Mouse (Mus musculus) heart, postnatal 0 days (tissue): ENCODE measurements around the gene Ankrd27. TPM values are rescaled to one million over a fixed set of nuclear protein-coding genes. Genes with fewer than 3 reads are reported as not detected.

Experiments
- ATAC-seq: fragments of 200-750 bp; cut with Nextera tagmentation; 2 replicates; pipeline ENCODE4 v1.8.0; 2017; ENCODE audit warnings: low read depth, moderate number of reproducible peaks, moderate library complexity; ENCODE audit not compliant: insufficient read depth
- DNase-seq: peaks from one replicate; pipeline ENCODE4 v3.0.0-alpha.2; 2016; ENCODE audit warnings: low spot score
- H3K27ac ChIP-seq: fragments of 300-500 bp; sonication (generic); 2 replicates; pipeline ENCODE4 v1.5.1; 2014; ENCODE audit warnings: low read depth, mild to moderate bottlenecking
- H3K27me3 ChIP-seq: fragments of 300-500 bp; sonication (generic); 2 replicates; pipeline ENCODE4 v1.6.1; 2014; ENCODE audit warnings: low read length, mixed read lengths; ENCODE audit not compliant: control insufficient read depth, insufficient read depth
- H3K36me3 ChIP-seq: fragments of 300-500 bp; sonication (generic); replicated peaks from 2 replicates; pipeline ENCODE4 v1.6.1; 2014; ENCODE audit warnings: low read length, mixed read lengths; ENCODE audit not compliant: control insufficient read depth, insufficient read depth
- H3K4me1 ChIP-seq: fragments of 300-500 bp; sonication (generic); 2 replicates; pipeline ENCODE4 v1.6.1; 2014; ENCODE audit warnings: antibody characterized with exemption; ENCODE audit not compliant: control insufficient read depth, insufficient read depth
- H3K4me2 ChIP-seq: fragments of 300-500 bp; sonication (generic); 2 replicates; pipeline ENCODE4 v1.6.1; 2014; ENCODE audit warnings: low read depth, mild to moderate bottlenecking, low read length, moderate library complexity
- H3K4me3 ChIP-seq: fragments of 300-500 bp; sonication (generic); 2 replicates; pipeline ENCODE4 v1.5.1; 2014; ENCODE audit warnings: low read depth, low read length
- H3K9ac ChIP-seq: fragments of 300-500 bp; sonication (generic); replicated peaks from 2 replicates; pipeline ENCODE4 v1.6.1; 2014; ENCODE audit warnings: low read depth, low read length, mixed read lengths
- H3K9me3 ChIP-seq: fragments of 300-500 bp; sonication (generic); replicated peaks from 2 replicates; pipeline ENCODE4 v1.6.1; 2016; ENCODE audit warnings: low read length; ENCODE audit not compliant: control insufficient read depth
- CTCF ChIP-seq: IDR thresholded peaks from 2 replicates; pipeline ENCODE4 v1.5.1; 2016; ENCODE audit warnings: antibody characterized with exemption, control low read depth, low read depth
- EP300 ChIP-seq: IDR thresholded peaks from 2 replicates; pipeline ENCODE4 v1.6.1; 2016; ENCODE audit warnings: antibody characterized with exemption, low read depth
- WGBS: fragments of 180-500 bp; shearing (Covaris S2); extraction: QIAGEN DNeasy Blood & Tissue Kit; methylation state at CpG from one replicate; pipeline ENCODE4 v1.1.7; 2014; 5-methylcytosine and 5-hydroxymethylcytosine counted together
- polyA plus RNA-seq: library from polyadenylated mRNA; unstranded; fragments of >200 nt; fragmentation: Nextera tagmentation; extraction: Ambion mirVana; gene quantifications from 2 replicates; pipeline ENCODE4 v1.2.1, GENCODE M21; 2015
- total RNA-seq: library from RNA; depleted of rRNA; stranded (reverse); fragments of >200 nt; gene quantifications from 2 replicates; pipeline ENCODE4 v1.2.3, GENCODE M21; 2014; ENCODE audit warnings: low replicate concordance

The Ankrd27 gene
- total and polyA plus RNA-seq, 2 experiments from 2014 or later: 8.9 to 19.3 TPM

DNA sequence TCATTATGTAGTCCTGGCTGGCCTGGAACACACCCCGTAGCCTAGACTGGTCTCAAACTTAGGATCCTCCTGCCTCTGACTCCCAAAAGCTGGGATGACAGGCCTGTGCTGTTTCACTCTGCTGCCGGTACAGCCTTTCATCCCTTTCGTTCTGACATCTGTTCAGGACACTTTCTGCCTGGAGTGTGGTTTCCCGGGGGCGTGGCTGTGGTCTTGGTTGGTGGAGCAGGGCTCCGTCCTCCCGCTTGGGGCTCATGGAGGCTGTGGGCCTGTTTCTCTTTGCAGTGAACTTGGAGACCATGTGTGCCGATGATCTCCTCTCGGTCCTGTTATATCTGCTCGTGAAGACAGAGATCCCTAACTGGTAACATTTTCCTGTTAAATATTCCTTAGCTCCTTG lies 20.8 kb downstream of the Ankrd27 start:
- H3K36me3 ChIP-seq: peaks cover 58% of the 10 kb centered on the region
- TF ChIP-seq EP300 (no peak), CTCF (no peak)
- 92% methylated on average over 10 of the region's 10 CpGs for WGBS
- H3K9ac ChIP-seq: no peak overlapping the region
- no peaks in the 10 kb centered on the region for H3K27me3 ChIP-seq
- H3K4me2 ChIP-seq: no peak overlapping the region
- DNase-seq (no peak), ATAC-seq (no peak)
- H3K9me3 ChIP-seq: no peaks in the 10 kb centered on the region
- no peak overlapping the region for H3K4me3 ChIP-seq
- H3K27ac ChIP-seq: no peak overlapping the region
- no peaks in the 10 kb centered on the region for H3K4me1 ChIP-seq

DNA sequence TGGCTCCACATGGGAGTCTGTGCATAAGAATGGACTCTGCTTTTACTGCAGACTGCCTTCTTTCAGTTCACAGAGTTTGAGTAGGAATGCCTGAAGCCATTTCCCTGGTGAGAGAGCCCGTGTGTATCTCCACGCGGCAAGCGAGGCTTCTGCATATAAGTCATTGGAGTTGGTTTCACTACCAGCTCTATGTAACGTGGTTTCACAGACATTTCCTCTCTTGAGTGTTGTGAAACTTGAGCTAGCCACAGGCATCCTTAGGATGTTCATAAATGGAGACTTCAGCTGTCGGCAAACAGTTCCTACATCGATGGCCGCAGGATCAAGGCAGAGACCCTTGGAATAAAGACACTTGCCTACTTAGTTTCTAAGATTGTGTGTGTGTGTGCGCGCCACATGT lies 23.2 kb downstream of the Ankrd27 start:
- WGBS: 93% methylated on average over 10 of the region's 10 CpGs

DNA sequence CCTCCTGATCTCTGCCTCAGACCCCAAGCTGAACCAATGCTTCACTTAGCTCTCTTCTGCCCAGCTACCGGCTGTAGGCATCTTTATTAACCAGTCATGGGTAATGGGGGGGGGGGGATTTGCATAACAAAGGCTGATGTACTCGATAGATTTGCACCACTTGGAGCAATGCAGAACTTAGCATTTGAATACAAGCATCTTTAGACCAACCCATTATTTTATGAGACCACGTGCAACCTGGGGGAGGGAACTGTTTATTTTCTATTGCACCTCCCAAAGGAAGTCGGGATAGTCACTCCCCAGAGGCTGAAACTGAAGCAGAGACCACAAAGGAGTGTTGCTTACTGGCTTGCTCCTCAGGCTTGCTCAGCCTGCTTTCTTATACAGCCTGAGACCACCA lies 31.5 kb downstream of the Ankrd27 start:
- Histone ChIP-seq H3K4me1 (no peaks in the 10 kb centered on the region), H3K9me3 (no peaks in the 10 kb centered on the region), H3K27ac (no peak overlapping the region), H3K27me3 (no peaks in the 10 kb centered on the region), H3K4me2 (no peak overlapping the region), H3K9ac (no peak overlapping the region), H3K4me3 (no peak overlapping the region), H3K36me3 (peaks cover 59% of the 10 kb centered on the region)
- 85% methylated on average over 4 of the region's 4 CpGs for WGBS
- DNase-seq (no peak), ATAC-seq (no peak)
- TF ChIP-seq CTCF (no peak), EP300 (no peak)

More for the DNA sequence above, 23.2 kb downstream of the Ankrd27 start:
- ATAC-seq (no peak), DNase-seq (no peak)
- Histone ChIP-seq H3K27me3 (no peaks in the 10 kb centered on the region), H3K4me1 (no peaks in the 10 kb centered on the region), H3K4me2 (no peak overlapping the region), H3K27ac (no peak overlapping the region), H3K9me3 (no peaks in the 10 kb centered on the region), H3K36me3 (peaks cover 56% of the 10 kb centered on the region), H3K9ac (no peak overlapping the region), H3K4me3 (no peak overlapping the region)
- no peak for TF ChIP-seq CTCF
- no peak for TF ChIP-seq EP300

- Histone ChIP-seq H3K36me3 (peaks cover 52% of the 10 kb centered on the region), H3K4me3 (no peak overlapping the region), H3K27ac (no peak overlapping the region), H3K4me2 (no peak overlapping the region), H3K9ac (no peak overlapping the region), H3K9me3 (no peaks in the 10 kb centered on the region), H3K4me1 (no peaks in the 10 kb centered on the region), H3K27me3 (no peaks in the 10 kb centered on the region)
- ATAC-seq (no peak), DNase-seq (no peak)
- 85% methylated on average over 10 of the region's 10 CpGs for WGBS
- TF ChIP-seq EP300 (no peak), CTCF (no peak)
Observed at GRCm38 (mm10) chr7:35622626-35623025, 36.6 kb downstream of the Ankrd27 start.

- Histone ChIP-seq H3K9me3 (no peaks in the 10 kb centered on the region), H3K36me3 (peaks cover 58% of the 10 kb centered on the region), H3K27ac (no peak overlapping the region), H3K4me3 (no peak overlapping the region), H3K27me3 (no peaks in the 10 kb centered on the region), H3K4me1 (no peaks in the 10 kb centered on the region), H3K9ac (no peak overlapping the region), H3K4me2 (no peak overlapping the region)
- ATAC-seq: no peak
- 95% methylated on average over 5 of the region's 5 CpGs for WGBS
- no peak for DNase-seq
- TF ChIP-seq EP300: no peak
- TF ChIP-seq CTCF: no peak
Observed at GRCm38 (mm10) chr7:35626038-35626437, 40.0 kb downstream of the Ankrd27 start.

DNA sequence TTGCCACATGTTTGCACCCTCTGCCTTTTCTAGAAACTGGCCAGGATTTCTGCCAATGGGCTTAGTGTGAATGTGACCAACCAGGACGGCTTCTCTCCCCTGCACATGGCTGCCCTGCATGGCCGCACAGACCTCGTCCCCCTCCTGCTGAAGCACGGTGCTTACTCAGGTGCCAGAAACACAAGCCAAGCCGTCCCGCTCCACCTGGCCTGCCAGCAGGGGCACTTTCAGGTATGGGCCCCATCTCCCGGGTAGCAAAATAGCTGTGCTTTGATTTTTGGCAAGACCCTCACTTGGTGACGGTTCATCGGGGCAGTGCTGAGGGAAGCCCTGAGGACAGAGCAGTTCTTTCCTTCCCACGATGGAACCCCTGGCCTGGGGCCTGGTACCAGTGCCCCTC lies 41.3 kb downstream of the Ankrd27 start:
- no peaks in the 10 kb centered on the region for H3K9me3 ChIP-seq
- no peak overlapping the region for H3K4me2 ChIP-seq
- H3K27ac ChIP-seq: no peak overlapping the region
- ATAC-seq (no peak), DNase-seq (no peak)
- TF ChIP-seq CTCF: no peak
- H3K4me1 ChIP-seq: no peaks in the 10 kb centered on the region
- H3K36me3 ChIP-seq: peaks cover 64% of the 10 kb centered on the region
- H3K4me3 ChIP-seq: no peak overlapping the region
- no peaks in the 10 kb centered on the region for H3K27me3 ChIP-seq
- WGBS: 93% methylated on average over 10 of the region's 10 CpGs
- H3K9ac ChIP-seq: no peak overlapping the region
